Mouse (Mus musculus): ENCODE data around the gene Slc44a3. TPM values are rescaled to one million over a fixed set of nuclear protein-coding genes. Genes with fewer than 3 reads are reported as not detected.

Gene Slc44a3
- not detected for total RNA-seq (2023)

GRCm38 (mm10) chr3:121532176-121532575, at the start of gene Slc44a3:
Gene Slc44a3, minus strand, starts transcription at chr3:121532404.

GRCm38 (mm10) chr3:121425861-121426620, 106.2 kb downstream of the Slc44a3 start, which contains the start of gene Cnn3:
Gene Cnn3, plus strand, starts transcription at chr3:121426497.

Other genes with a start within 250 kb of the Slc44a3 start
- gene Tmem56, start 249.3 kb downstream of the Slc44a3 start, total RNA-seq (2023), result 10 to 100 TPM in 1 of 2 experiments, 1 to 10 TPM in 1; 9.2 to 11.9 TPM
- 1 to 10 TPM; 6.8 to 8.2 TPM for gene Alg14, start 240.6 kb downstream of the Slc44a3 start, total RNA-seq (2023)
- 1 to 10 TPM; 5.5 to 6.5 TPM for gene Cnn3, start 105.9 kb downstream of the Slc44a3 start, total RNA-seq (2023)
- gene 4930432M17Rik, start 138.4 kb upstream of the Slc44a3 start, total RNA-seq (2023), result not detected
- 1 to 10 TPM; 2.8 to 2.9 TPM for gene F3, start 191.1 kb upstream of the Slc44a3 start, total RNA-seq (2023)